Mouse (Mus musculus): Measurements from ENCODE around the gene Cygb.
"Not testable (repeated sequence)": the region's sequence is repeated elsewhere in the genome, so short reads cannot be mapped to it uniquely, and the experiment has no call there.

Cygb gene

GRCm38 (mm10) chr11:116615735-116616437, 38.2 kb downstream of the Cygb start:
- DNase-seq (ENCODE audit: low read depth, low spot score) = peak; percentile 35

GRCm38 (mm10) chr11:116613234-116613633, 40.9 kb downstream of the Cygb start:
- DNase-seq (ENCODE audit: low read depth, low spot score) = no peak

GRCm38 (mm10) chr11:116612554-116612953, 41.6 kb downstream of the Cygb start:
- no peak for DNase-seq (ENCODE audit: low read depth, low spot score)

GRCm38 (mm10) chr11:116611883-116612282, 42.2 kb downstream of the Cygb start:
- DNase-seq (ENCODE audit: low read depth, low spot score) = no peak

GRCm38 (mm10) chr11:116611168-116611567, 42.9 kb downstream of the Cygb start:
- not testable (repeated sequence) for DNase-seq (ENCODE audit: low read depth, low spot score)

GRCm38 (mm10) chr11:116609965-116610630, 44.0 kb downstream of the Cygb start:
- no peak for DNase-seq (ENCODE audit: low read depth, low spot score)

- no peak for DNase-seq (ENCODE audit: low read depth, low spot score)
Measured at GRCm38 (mm10) chr11:116607717-116608116, 46.4 kb downstream of the Cygb start.

GRCm38 (mm10) chr11:116604097-116604496, 50.0 kb downstream of the Cygb start:
- no peak for DNase-seq (ENCODE audit: low read depth, low spot score)

GRCm38 (mm10) chr11:116603339-116603738, 50.8 kb downstream of the Cygb start:
- peak; percentile 44 for DNase-seq (ENCODE audit: low read depth, low spot score)

- DNase-seq (ENCODE audit: low read depth, low spot score) = no peak
Measured at GRCm38 (mm10) chr11:116602043-116602442, 52.1 kb downstream of the Cygb start.

GRCm38 (mm10) chr11:116601166-116601565, 52.9 kb downstream of the Cygb start:
- DNase-seq (ENCODE audit: low read depth, low spot score) = no peak

GRCm38 (mm10) chr11:116599230-116599629, 54.9 kb downstream of the Cygb start:
- DNase-seq (ENCODE audit: low read depth, low spot score) = no peak

GRCm38 (mm10) chr11:116598193-116598592, 55.9 kb downstream of the Cygb start:
- no peak for DNase-seq (ENCODE audit: low read depth, low spot score)

- DNase-seq (ENCODE audit: low read depth, low spot score) = no peak
Measured at GRCm38 (mm10) chr11:116596766-116597165, 57.3 kb downstream of the Cygb start.
